Mouse (Mus musculus): ENCODE data around the gene Zfp691. TPM values are rescaled to one million over a fixed set of nuclear protein-coding genes. Genes with fewer than 3 reads are reported as not detected.

Zfp691 gene
- polyA plus RNA-seq, 1 experiment: 10.0 TPM

DNA sequence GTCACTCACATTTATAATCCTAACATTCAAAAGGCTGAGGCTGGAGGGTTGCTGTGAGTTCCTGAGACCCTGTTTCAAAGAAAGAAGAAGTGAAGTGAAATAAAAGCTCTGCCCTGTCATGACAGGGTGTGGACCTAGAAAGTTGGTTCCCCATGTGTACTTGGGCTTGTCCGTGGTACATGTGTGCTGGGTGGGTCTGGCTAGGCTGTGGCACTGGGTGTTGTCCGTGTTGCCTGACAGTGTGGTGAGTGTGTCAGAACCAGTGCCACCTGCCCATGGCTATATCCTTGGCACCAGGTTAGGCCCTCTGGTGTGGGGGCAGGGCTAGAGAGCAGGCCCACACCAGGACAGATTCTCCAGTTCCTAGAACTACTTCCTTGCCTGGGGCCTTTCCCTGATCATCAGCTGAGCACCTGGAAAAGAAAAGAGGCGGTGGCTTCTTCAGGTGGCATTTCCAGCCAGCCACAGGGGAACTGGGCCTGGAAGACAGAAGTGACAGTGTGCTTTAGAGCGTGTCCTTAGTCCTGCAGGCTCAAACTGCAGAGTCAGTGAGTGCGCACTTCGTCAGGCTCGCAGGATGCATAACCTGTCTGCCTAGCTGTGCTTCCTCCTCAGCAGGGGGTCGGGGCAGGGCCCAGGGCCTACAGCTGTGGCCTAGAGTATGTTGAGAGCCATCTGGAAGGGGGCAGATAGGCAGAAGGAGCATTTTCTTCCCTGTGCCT lies 42.6 kb downstream of the Zfp691 start:
- no peak overlapping the region for H3K27ac ChIP-seq (ENCODE audit: insufficient read depth, low read length)
- no peak for TF ChIP-seq POLR2A (IDR thresholded peaks at IDR 0.05; ENCODE audit: borderline replicate concordance, insufficient read depth, low read length)
- H3K4me1 ChIP-seq (ENCODE audit: control insufficient read depth, insufficient read depth, low read length): no peaks in the 10 kb centered on the region; the same call in 1 of the 2 replicates
- WGBS: 68% methylated on average over 8 of the region's 8 CpGs
- no peak for DNase-seq
- no peaks in the 10 kb centered on the region for H3K27me3 ChIP-seq (ENCODE audit: control insufficient read depth, insufficient read depth, low read length)
- no peak overlapping the region for H3K4me3 ChIP-seq (replicated peaks; ENCODE audit: insufficient read depth, low read depth, low read length)

DNA sequence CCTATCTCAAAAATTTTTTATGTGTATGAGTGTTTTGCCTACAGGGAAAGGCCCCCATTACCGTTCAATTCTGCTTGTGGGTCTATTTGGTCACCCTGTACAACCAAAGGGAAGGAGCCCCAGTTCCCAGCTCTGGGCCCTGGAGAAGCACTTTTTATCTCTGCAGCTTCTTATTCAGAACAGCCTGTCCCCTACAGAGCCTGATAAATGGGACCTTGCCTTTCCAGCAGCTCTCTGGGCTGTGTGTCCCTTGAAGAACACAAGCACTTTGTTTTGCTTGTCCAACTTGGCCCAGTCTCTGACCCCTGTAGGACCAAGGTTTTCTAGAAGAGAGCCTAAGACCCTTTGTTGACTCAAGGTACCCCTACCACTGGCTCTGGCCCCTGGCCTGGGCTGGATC lies 44.9 kb downstream of the Zfp691 start:
- 78% methylated on average over 1 of the region's 1 CpGs for WGBS
- Histone ChIP-seq H3K27me3 (ENCODE audit: control insufficient read depth, insufficient read depth, low read length) (no peaks in the 10 kb centered on the region), H3K27ac (ENCODE audit: insufficient read depth, low read length) (no peak overlapping the region), H3K4me1 (ENCODE audit: control insufficient read depth, insufficient read depth, low read length) (no peaks in the 10 kb centered on the region; the same call in 1 of the 2 replicates), H3K4me3 (replicated peaks; ENCODE audit: insufficient read depth, low read depth, low read length) (no peak overlapping the region)
- TF ChIP-seq CTCF (IDR thresholded peaks at IDR 0.05; ENCODE audit: borderline replicate concordance, insufficient read depth, low read depth, low read length) (no peak), POLR2A (IDR thresholded peaks at IDR 0.05; ENCODE audit: borderline replicate concordance, insufficient read depth, low read length) (no peak)
- no peak for DNase-seq

DNA sequence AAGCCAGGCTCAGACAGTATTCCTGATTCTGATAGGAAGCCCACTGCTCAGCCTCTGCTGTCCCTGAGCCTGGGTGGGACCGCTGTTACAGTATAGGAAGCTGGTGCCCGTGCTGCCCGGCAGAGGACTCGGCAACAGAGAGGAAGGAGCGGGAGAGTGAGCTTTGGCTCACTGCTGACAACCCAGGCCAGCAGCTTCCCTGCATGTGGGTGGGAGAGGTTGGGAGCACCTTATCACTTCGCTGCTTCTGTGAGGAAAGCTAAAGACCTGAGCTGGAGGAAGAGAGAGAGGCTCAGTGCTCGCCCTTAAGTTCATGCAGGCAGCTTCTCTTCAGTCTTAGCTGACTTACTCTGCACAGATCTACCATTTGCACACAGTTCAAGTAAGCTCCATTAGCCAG lies 45.4 kb downstream of the Zfp691 start:
- no peaks in the 10 kb centered on the region; the same call in 1 of the 2 replicates for H3K4me1 ChIP-seq (ENCODE audit: control insufficient read depth, insufficient read depth, low read length)
- TF ChIP-seq POLR2A (IDR thresholded peaks at IDR 0.05; ENCODE audit: borderline replicate concordance, insufficient read depth, low read length): no peak
- TF ChIP-seq CTCF (IDR thresholded peaks at IDR 0.05; ENCODE audit: borderline replicate concordance, insufficient read depth, low read depth, low read length): no peak
- no peaks in the 10 kb centered on the region for H3K27me3 ChIP-seq (ENCODE audit: control insufficient read depth, insufficient read depth, low read length)
- H3K4me3 ChIP-seq (replicated peaks; ENCODE audit: insufficient read depth, low read depth, low read length): no peak overlapping the region
- 82% methylated on average over 7 of the region's 7 CpGs for WGBS
- DNase-seq: no peak
- H3K27ac ChIP-seq (ENCODE audit: insufficient read depth, low read length): no peak overlapping the region

DNA sequence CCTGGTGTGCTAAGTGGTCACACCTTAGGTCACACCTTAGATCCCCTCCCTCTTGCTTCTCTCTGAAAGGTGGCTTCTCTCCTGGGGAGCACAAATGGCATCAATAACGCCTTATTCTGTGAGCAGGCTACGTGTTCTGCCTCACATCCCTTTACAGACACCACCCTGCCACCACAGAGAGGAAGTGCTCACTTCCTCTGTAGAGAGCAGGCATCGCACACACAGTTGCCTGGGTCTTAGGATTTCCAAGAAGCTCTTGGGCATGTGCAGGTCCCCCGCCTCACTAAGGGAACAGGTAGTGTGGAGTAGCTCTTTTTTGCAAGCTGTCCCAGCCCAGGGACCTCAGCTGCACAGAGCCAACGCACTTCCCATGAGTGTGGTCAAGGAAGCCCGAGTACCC lies 46.8 kb downstream of the Zfp691 start:
- Histone ChIP-seq H3K27ac (ENCODE audit: insufficient read depth, low read length) (no peak overlapping the region), H3K4me1 (ENCODE audit: control insufficient read depth, insufficient read depth, low read length) (no peaks in the 10 kb centered on the region; the same call in 1 of the 2 replicates), H3K27me3 (ENCODE audit: control insufficient read depth, insufficient read depth, low read length) (no peaks in the 10 kb centered on the region), H3K4me3 (replicated peaks; ENCODE audit: insufficient read depth, low read depth, low read length) (no peak overlapping the region)
- DNase-seq: no peak
- 85% methylated on average over 6 of the region's 6 CpGs for WGBS
- TF ChIP-seq CTCF (IDR thresholded peaks at IDR 0.05; ENCODE audit: borderline replicate concordance, insufficient read depth, low read depth, low read length): no peak
- TF ChIP-seq POLR2A (IDR thresholded peaks at IDR 0.05; ENCODE audit: borderline replicate concordance, insufficient read depth, low read length): no peak

DNA sequence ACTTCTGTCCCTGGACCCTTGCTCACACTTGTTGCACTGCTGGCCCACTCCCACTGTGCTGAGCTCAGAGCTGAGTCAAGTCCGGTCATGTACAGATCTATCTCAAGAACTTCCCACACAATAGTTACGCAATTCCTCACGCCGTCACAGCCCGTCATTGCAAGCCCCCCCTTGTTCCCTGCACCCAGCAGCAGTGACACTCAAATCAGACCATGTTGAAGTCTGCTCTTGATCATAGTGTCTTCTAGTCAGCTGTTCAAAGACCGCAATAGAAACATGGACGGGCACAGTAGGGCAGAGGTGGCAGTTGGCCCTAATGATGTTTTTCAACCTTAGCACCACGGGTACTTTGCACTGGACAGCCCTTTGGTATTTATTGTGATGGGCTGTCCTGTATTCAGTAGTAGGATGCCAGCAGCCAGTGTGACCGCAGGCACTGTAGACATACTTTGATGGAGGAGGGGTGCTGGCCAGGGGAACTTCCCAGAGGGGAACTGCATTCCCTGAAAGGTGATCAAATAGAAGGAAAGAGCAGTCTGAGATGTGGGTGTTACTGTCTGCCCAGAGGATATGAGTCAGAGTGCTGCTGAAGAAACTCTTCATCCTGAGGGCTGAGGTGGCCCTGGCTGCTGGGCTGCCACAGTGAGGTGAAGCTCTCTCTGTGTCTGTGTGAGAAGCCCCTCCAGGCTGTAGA lies 48.3 kb downstream of the Zfp691 start:
- Histone ChIP-seq H3K4me3 (replicated peaks; ENCODE audit: insufficient read depth, low read depth, low read length) (no peak overlapping the region), H3K27ac (ENCODE audit: insufficient read depth, low read length) (no peak overlapping the region), H3K27me3 (ENCODE audit: control insufficient read depth, insufficient read depth, low read length) (no peaks in the 10 kb centered on the region), H3K4me1 (ENCODE audit: control insufficient read depth, insufficient read depth, low read length) (no peaks in the 10 kb centered on the region; the same call in 1 of the 2 replicates)
- TF ChIP-seq CTCF (IDR thresholded peaks at IDR 0.05; ENCODE audit: borderline replicate concordance, insufficient read depth, low read depth, low read length): no peak
- no peak for TF ChIP-seq POLR2A (IDR thresholded peaks at IDR 0.05; ENCODE audit: borderline replicate concordance, insufficient read depth, low read length)
- WGBS: 80% methylated on average over 9 of the region's 9 CpGs
- no peak for DNase-seq

DNA sequence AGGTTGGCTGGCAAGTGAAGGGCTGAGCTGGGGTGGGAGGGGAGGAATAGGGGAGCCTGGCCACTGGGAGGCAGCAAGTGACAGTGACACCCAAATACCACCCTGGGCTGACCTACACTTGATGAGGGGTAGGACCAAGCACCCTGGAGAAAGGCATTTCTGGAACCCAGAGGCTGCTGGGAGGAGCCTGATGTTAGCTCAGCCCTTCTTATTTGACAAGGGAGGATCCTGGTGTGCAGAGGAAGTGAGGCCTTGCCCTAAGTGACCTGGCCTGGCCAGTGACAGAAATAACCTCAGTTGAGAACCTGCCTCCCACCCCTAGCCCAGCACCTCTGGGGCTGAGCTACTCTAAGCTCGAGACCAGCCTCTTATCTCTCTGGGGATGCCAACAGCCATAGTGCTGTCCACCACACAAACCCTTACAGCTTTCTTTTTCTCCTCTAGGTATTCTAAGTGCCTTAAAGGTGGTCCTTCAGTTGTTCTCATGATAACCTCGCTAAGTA lies 49.2 kb downstream of the Zfp691 start:
- DNase-seq: no peak
- H3K27ac ChIP-seq (ENCODE audit: insufficient read depth, low read length): no peak overlapping the region
- H3K4me3 ChIP-seq (replicated peaks; ENCODE audit: insufficient read depth, low read depth, low read length): no peak overlapping the region
- H3K27me3 ChIP-seq (ENCODE audit: control insufficient read depth, insufficient read depth, low read length): no peaks in the 10 kb centered on the region; the same call in 1 of the 2 replicates
- TF ChIP-seq CTCF (IDR thresholded peaks at IDR 0.05; ENCODE audit: borderline replicate concordance, insufficient read depth, low read depth, low read length): no peak
- TF ChIP-seq POLR2A (IDR thresholded peaks at IDR 0.05; ENCODE audit: borderline replicate concordance, insufficient read depth, low read length): no peak
- 83% methylated on average over 2 of the region's 2 CpGs for WGBS
- no peaks in the 10 kb centered on the region; the same call in 1 of the 2 replicates for H3K4me1 ChIP-seq (ENCODE audit: control insufficient read depth, insufficient read depth, low read length)

DNA sequence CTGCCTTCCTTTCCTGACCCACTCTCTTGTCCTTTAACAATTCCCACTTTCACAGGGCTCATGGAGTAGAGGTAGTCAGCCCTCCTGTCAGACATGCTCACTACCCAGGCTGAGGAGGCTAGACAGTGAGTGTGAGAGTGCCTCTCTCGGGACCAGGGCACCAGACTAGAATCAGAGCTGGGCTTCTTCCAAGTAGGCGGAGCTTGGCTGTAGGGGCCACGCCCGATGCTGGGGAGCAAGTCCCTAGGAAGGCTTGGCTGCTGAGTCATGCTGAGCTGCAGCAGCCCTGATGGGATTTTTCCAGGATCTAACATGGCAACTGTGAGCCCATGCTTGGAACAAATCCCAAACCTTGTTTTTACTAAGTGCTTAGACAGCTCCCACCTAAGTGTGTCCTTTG lies 52.7 kb downstream of the Zfp691 start:
- DNase-seq: peak; percentile 42 to 48
- TF ChIP-seq POLR2A (IDR thresholded peaks at IDR 0.05; ENCODE audit: borderline replicate concordance, insufficient read depth, low read length): no peak
- TF ChIP-seq CTCF (IDR thresholded peaks at IDR 0.05; ENCODE audit: borderline replicate concordance, insufficient read depth, low read depth, low read length): no peak
- no peaks in the 10 kb centered on the region; the same call in 1 of the 2 replicates for H3K27me3 ChIP-seq (ENCODE audit: control insufficient read depth, insufficient read depth, low read length)
- WGBS: 44% methylated on average over 4 of the region's 4 CpGs
- H3K4me3 ChIP-seq (replicated peaks; ENCODE audit: insufficient read depth, low read depth, low read length): no peak overlapping the region
- H3K27ac ChIP-seq (ENCODE audit: insufficient read depth, low read length): no peak overlapping the region
- no peaks in the 10 kb centered on the region for H3K4me1 ChIP-seq (ENCODE audit: control insufficient read depth, insufficient read depth, low read length)

DNA sequence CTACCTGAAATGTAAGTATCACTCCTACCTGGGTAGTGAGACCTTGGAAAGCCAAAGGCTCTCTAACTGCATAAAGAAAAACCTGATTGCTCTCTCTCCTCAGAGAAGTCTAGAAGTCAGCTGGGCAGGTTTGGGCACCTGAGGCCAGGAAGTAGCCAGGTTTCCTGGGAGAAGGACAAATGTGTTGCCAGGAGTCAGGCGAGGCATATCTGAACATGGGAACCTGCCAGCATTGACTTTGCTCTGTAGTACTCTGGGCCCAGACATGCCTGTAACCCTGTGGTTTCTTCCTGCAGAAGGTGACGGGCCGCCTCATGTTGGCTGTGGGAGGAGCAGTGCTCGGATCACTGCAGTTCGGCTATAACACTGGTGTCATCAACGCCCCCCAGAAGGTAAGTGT lies 53.9 kb downstream of the Zfp691 start:
- H3K4me3 ChIP-seq (replicated peaks; ENCODE audit: insufficient read depth, low read depth, low read length): no peak overlapping the region
- WGBS: 79% methylated on average over 6 of the region's 6 CpGs
- TF ChIP-seq CTCF (IDR thresholded peaks at IDR 0.05; ENCODE audit: borderline replicate concordance, insufficient read depth, low read depth, low read length): no peak
- no peak for TF ChIP-seq POLR2A (IDR thresholded peaks at IDR 0.05; ENCODE audit: borderline replicate concordance, insufficient read depth, low read length)
- DNase-seq: no peak
- no peak overlapping the region for H3K27ac ChIP-seq (ENCODE audit: insufficient read depth, low read length)
- no peaks in the 10 kb centered on the region for H3K4me1 ChIP-seq (ENCODE audit: control insufficient read depth, insufficient read depth, low read length)
- no peaks in the 10 kb centered on the region; the same call in 1 of the 2 replicates for H3K27me3 ChIP-seq (ENCODE audit: control insufficient read depth, insufficient read depth, low read length)

Other genes with a start within 250 kb of the Zfp691 start
- gene Olfr1328, start 235.6 kb downstream of the Zfp691 start, polyA plus RNA-seq (2012; rRNA removed): not detected in 2 replicates
- 0.13 and 0.16 TPM in 2 replicates for gene Lao1, start 212.6 kb downstream of the Zfp691 start, polyA plus RNA-seq (2012; rRNA removed)
- gene Slc2a1, start 65.5 kb downstream of the Zfp691 start, polyA plus RNA-seq (2012; rRNA removed): 121 and 125 TPM in 2 replicates
- 0.22 and 0.28 TPM in 2 replicates for gene Ermap, start 15.8 kb upstream of the Zfp691 start, polyA plus RNA-seq (2012; rRNA removed)
- gene Svbp, start 21.1 kb upstream of the Zfp691 start, polyA plus RNA-seq (2012; rRNA removed): 25.7 and 26.4 TPM in 2 replicates
- 0.82 and 0.92 TPM in 2 replicates for gene Tmem269, start 44.0 kb upstream of the Zfp691 start, polyA plus RNA-seq (2012; rRNA removed)
- 10.7 and 11.9 TPM in 2 replicates for gene AU022252, start 58.5 kb upstream of the Zfp691 start, polyA plus RNA-seq (2012; rRNA removed)
- 12.3 and 14.7 TPM in 2 replicates for gene P3h1, start 58.7 kb upstream of the Zfp691 start, polyA plus RNA-seq (2012; rRNA removed)
- gene Cldn19, start 81.2 kb upstream of the Zfp691 start, polyA plus RNA-seq (2012; rRNA removed): 0.20 and 0.32 TPM in 2 replicates
- 182 and 189 TPM in 2 replicates for gene Ybx1, start 120.4 kb upstream of the Zfp691 start, polyA plus RNA-seq (2012; rRNA removed)
- gene Ppih, start 146.4 kb upstream of the Zfp691 start, polyA plus RNA-seq (2012; rRNA removed): 26.3 and 26.5 TPM in 2 replicates
- 8.8 and 9.7 TPM in 2 replicates for gene Ccdc30, start 241.3 kb upstream of the Zfp691 start, polyA plus RNA-seq (2012; rRNA removed)
- gene Ppcs, start 248.2 kb upstream of the Zfp691 start, polyA plus RNA-seq (2012; rRNA removed): 14.1 and 16.1 TPM in 2 replicates
- 0.64 and 0.81 TPM in 2 replicates for gene Zmynd12, start 248.6 kb upstream of the Zfp691 start, polyA plus RNA-seq (2012; rRNA removed)

All from cerebellum, adult 2 months (tissue).